Mouse (Mus musculus) 3134 (cell line): ENCODE results near the gene Pnp.
"Not testable (repeated sequence)": the region's sequence is repeated elsewhere in the genome, so short reads cannot be mapped to it uniquely, and the experiment has no call there.

ENCODE experiments used
- DNase-seq: peaks from one replicate; pipeline ENCODE4 v3.0.0-alpha.2; 2011; ENCODE audit warnings: low spot score; ENCODE audit not compliant: insufficient read length; ENCODE audit errors: extremely low read depth

Pnp gene

DNA sequence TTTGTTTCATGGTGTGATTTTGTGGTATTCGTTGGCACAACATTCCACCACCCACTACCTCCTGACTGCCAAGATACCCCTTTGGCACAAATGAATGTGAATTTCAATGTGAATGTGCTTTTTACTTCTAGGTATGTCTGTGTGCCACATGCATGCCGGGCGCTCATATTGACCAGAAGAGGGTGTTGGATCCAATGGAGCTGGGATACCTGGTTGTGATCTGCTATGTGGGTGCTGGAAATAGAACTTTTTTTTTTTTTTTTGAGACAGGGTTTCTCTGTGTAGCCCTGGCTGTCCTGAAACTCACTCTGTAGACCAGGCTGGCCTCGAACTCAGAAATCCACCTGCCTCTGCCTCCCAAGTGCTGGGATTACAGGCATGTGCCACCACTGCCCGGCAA is 42.2 kb downstream of the Pnp start:
- not testable (repeated sequence) for DNase-seq

- DNase-seq: no peak
Observed at GRCm38 (mm10) chr14:50973700-50974099, 42.8 kb downstream of the Pnp start.

GRCm38 (mm10) chr14:50975001-50975400 is 44.1 kb downstream of the Pnp start:
- DNase-seq: no peak

DNA sequence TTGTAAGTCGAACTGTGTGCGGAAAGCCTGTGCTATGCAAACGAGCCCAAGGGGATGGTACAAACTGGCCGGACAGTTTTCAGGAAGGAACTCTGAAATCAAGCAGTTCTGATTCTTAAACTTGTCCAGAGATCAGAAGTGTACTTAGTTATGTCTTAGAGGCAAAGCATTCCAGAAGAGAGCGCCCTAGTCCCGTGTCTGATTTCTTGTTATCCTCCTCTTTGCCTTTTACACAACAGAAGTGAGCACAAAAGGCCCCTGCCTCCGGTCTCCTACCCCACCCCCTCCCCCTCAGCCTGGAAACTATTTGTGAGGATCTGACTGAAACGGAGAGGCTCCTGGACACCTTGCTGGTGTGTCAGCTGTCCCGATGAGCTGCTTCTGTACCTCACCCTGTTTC is 45.8 kb downstream of the Pnp start:
- DNase-seq: no peak

DNA sequence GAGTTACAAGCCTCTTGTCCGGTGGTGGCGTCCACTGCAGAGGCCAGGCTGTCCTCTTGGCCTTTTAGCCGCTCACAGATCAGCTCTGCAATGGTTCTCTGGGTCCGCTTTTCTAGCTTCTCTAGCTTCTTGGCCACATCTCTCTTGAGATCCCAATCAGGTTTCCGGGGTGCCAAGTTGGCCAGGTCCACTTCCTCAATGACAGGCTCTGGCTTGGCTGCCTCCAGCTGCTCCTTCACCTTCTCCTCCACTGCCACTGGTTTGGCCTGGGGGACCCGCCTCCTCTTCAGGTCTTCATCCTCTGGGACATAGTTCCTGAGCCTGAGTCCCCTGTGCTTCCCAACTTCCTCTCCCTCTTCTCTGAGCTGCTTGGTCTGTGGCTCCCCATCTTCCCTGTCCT is 47.6 kb downstream of the Pnp start:
- DNase-seq: not testable (repeated sequence)

- no peak for DNase-seq
Observed at GRCm38 (mm10) chr14:50979631-50980030, 48.7 kb downstream of the Pnp start.

- no peak for DNase-seq
Observed at GRCm38 (mm10) chr14:50981207-50981606, 50.3 kb downstream of the Pnp start.

- DNase-seq: no peak
Observed at GRCm38 (mm10) chr14:50981837-50982236, 51.0 kb downstream of the Pnp start.

- no peak for DNase-seq
Observed at GRCm38 (mm10) chr14:50987668-50988067, 56.8 kb downstream of the Pnp start.

GRCm38 (mm10) chr14:50991037-50991436 is 60.2 kb downstream of the Pnp start:
- DNase-seq: no peak

DNA sequence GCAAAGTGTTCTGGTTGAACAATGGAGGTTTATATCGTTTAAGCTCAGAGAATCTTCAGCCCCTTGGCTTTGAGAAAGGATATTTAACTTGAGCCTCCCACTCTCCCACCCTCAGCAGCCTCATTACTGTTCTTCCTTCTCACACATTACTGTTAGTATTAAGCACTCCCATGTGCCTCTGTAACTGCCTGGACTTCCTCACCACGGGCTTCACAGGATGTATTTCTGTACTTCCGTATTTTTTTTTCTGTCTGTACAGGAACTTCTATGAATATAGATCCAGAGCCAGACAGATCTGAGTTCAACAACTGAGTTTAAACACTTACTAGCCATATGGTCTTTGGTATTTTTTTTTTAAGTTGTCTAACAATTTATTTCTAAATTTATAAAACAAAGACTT is 66.2 kb downstream of the Pnp start:
- no peak for DNase-seq

GRCm38 (mm10) chr14:50997999-50998666 is 67.3 kb downstream of the Pnp start:
- DNase-seq: no peak

GRCm38 (mm10) chr14:51007152-51007801 is 76.4 kb downstream of the Pnp start, which contains the start of gene Rnase10:
Gene Rnase10, plus strand, starts transcription at chr14:51007751.
- DNase-seq: no peak

- peak; percentile 59 for DNase-seq
Observed at GRCm38 (mm10) chr14:51007914-51008713, 77.2 kb downstream of the Pnp start.

DNA sequence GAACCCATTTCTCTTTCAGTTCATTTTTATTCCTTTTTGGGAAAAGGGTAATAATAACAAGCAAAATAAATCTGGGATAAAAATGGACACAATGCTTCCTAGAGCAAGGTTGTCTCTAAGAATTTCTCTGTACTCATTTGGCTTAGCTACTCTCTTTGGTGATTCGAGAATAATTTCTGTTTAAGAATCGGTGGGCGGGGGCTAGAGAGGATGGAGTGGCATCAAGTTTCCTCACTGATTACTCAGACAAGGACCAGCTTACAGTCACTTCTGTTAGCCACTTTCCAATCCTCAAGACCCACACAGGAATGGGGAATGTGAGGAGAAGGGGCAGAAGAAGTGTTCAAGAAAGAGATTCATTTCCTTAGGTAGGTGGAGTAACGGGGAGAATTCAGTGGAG is 77.9 kb downstream of the Pnp start:
- no peak for DNase-seq

DNA sequence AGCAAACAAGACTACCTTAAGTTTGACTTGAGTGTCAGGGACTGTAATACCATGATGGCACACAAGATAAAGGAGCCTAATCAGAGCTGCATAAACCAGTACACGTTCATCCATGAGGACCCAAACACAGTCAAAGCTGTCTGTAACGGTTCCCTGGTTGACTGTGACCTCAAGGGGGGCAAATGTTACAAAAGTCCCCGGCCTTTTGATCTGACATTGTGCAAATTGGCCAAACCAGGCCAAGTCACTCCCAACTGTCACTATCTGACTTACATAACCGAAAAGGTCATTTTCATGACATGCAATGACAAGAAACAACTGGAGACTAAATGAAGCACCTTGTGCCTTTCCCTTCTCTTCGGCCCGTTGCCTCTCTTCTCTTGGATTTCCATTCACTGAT is 78.7 kb downstream of the Pnp start:
- DNase-seq: no peak

DNA sequence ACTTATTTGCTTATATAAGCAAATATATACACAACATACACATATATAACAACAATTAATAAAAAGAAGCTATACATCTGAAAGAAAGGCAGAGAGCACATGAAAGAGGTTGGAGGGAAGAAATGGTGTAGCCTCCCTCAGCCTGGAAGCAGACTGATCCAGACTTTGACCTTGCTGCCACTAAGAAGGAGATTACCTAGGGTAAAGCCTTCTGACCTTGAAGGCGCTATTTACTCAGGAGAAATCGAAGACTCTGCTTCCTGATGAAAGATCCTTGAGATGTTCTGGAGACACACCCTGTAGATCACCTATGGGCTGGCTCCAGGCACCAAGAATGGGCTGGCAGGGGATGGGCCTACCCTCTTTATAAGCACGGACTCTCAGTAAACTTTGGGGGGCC is 83.8 kb downstream of the Pnp start:
- DNase-seq: not testable (repeated sequence)
